Mouse (Mus musculus): ENCODE results near the gene Klc2. TPM values are rescaled to one million over a fixed set of nuclear protein-coding genes. Genes with fewer than 3 reads are reported as not detected.
A peak's percentile ranks its signal among the peaks of the same experiment; 100 is the strongest.

The Klc2 gene
- total and polyA plus RNA-seq, 3 experiments = 7.3 to 30.3 TPM; not detected in 1

- no peak overlapping the region for H3K4me3 ChIP-seq (ENCODE audit: control insufficient read depth in 1 of 2, insufficient read depth in 1 of 2, low read depth in 2 of 2, low read length in 2 of 2)
- peaks cover 0 to 10% of the 10 kb centered on the region in 2 experiments; a peak in 1 of 4 replicates for H3K4me1 ChIP-seq (ENCODE audit: control insufficient read depth in 1 of 2, insufficient read depth in 2 of 2, low read length in 2 of 2)
- no peaks in the 10 kb centered on the region for H3K9me3 ChIP-seq (replicated peaks; ENCODE audit: insufficient read depth, low read length)
- TF ChIP-seq MAX (IDR thresholded peaks at IDR 0.05; ENCODE audit: low read length) = no peak
- peak; percentile 78 for TF ChIP-seq RAD21 (IDR thresholded peaks at IDR 0.05; ENCODE audit: low read depth, low read length)
- TF ChIP-seq RCOR1 (IDR thresholded peaks at IDR 0.05; ENCODE audit: low read depth, low read length) = no peak
- TF ChIP-seq MYC (IDR thresholded peaks at IDR 0.05; ENCODE audit: low read depth, low read length) = no peak
- no peak for TF ChIP-seq USF2 (IDR thresholded peaks at IDR 0.05; ENCODE audit: borderline replicate concordance in 1 of 2, insufficient read depth in 1 of 2, low read depth in 1 of 2, low read length in 2 of 2)
- no peak for TF ChIP-seq ZNF384 (IDR thresholded peaks at IDR 0.05; ENCODE audit: low read depth, low read length)
- no peak for TF ChIP-seq POLR2AphosphoS5 (IDR thresholded peaks at IDR 0.05; ENCODE audit: borderline replicate concordance, low read depth, low read length)
- TF ChIP-seq CHD1 (IDR thresholded peaks at IDR 0.05; ENCODE audit: low read depth, low read length) = no peak
- no peak for TF ChIP-seq TCF12 (IDR thresholded peaks at IDR 0.05; ENCODE audit: low read depth, low read length)
- TF ChIP-seq ZC3H11A (IDR thresholded peaks at IDR 0.05; ENCODE audit: low read depth, low read length) = peak; percentile 48
- no peak for TF ChIP-seq MXI1 (IDR thresholded peaks at IDR 0.05; ENCODE audit: low read depth, low read length)
- TF ChIP-seq ZMIZ1 (IDR thresholded peaks at IDR 0.05; ENCODE audit: low read depth, low read length) = no peak
- no peak for TF ChIP-seq USF1 (IDR thresholded peaks at IDR 0.05; ENCODE audit: low read depth, low read length)
- TF ChIP-seq MEF2A (IDR thresholded peaks at IDR 0.05; ENCODE audit: extremely low read depth, insufficient replicate concordance, low read depth, low read length, poor library complexity, severe bottlenecking) = no peak
- no peak for TF ChIP-seq POLR2AphosphoS2 (IDR thresholded peaks at IDR 0.05; ENCODE audit: low read length)
- no peak for TF ChIP-seq NELFE (IDR thresholded peaks at IDR 0.05; ENCODE audit: low read depth, low read length)
- no peak for TF ChIP-seq HCFC1 (IDR thresholded peaks at IDR 0.05; ENCODE audit: low read depth, low read length)
- TF ChIP-seq KAT2A (conservative IDR thresholded peaks at IDR 0.05; ENCODE audit: low read depth, low read length) = no peak
- TF ChIP-seq GABPA (IDR thresholded peaks at IDR 0.05; ENCODE audit: low read depth, low read length) = no peak
- peak; percentile 71 for TF ChIP-seq SMC3 (IDR thresholded peaks at IDR 0.05; ENCODE audit: low read depth, low read length)
- TF ChIP-seq SIN3A (IDR thresholded peaks at IDR 0.05; ENCODE audit: low read length) = peak; percentile 90
- TF ChIP-seq TAL1 (IDR thresholded peaks at IDR 0.05; ENCODE audit: low read length) = no peak
- TF ChIP-seq BHLHE40 (IDR thresholded peaks at IDR 0.05; ENCODE audit: borderline replicate concordance, low read depth, low read length) = no peak
- no peak for TF ChIP-seq ZKSCAN1 (IDR thresholded peaks at IDR 0.05; ENCODE audit: low read depth, low read length)
- TF ChIP-seq TBP (IDR thresholded peaks at IDR 0.05; ENCODE audit: low read depth, low read length) = no peak
- TF ChIP-seq CTCF (IDR thresholded peaks at IDR 0.05 in 2 of 3, conservative IDR thresholded peaks at IDR 0.05 in 1 of 3; ENCODE audit: control insufficient read depth in 1 of 3, insufficient read depth in 1 of 3, low read depth in 2 of 3, low read length in 3 of 3, poor library complexity in 1 of 3, severe bottlenecking in 1 of 3) = peak; percentile 72 to 90 (median 84)
- TF ChIP-seq CHD2 (IDR thresholded peaks at IDR 0.05; ENCODE audit: low read length) = no peak
- TF ChIP-seq ELF1 (IDR thresholded peaks at IDR 0.05; ENCODE audit: low read depth, low read length) = no peak
- TF ChIP-seq MAZ (IDR thresholded peaks at IDR 0.05; ENCODE audit: low read depth, low read length) = no peak
- no peak for TF ChIP-seq MAFK (IDR thresholded peaks at IDR 0.05; ENCODE audit: borderline replicate concordance, low read depth, low read length)
- TF ChIP-seq NRF1 (IDR thresholded peaks at IDR 0.05; ENCODE audit: insufficient read depth, low read depth, low read length, poor library complexity, severe bottlenecking) = no peak
- no peak for TF ChIP-seq MYB (IDR thresholded peaks at IDR 0.05; ENCODE audit: low read depth, low read length)
- TF ChIP-seq ETS1 (IDR thresholded peaks at IDR 0.05; ENCODE audit: low read depth, low read length) = no peak
- TF ChIP-seq UBTF (IDR thresholded peaks at IDR 0.05; ENCODE audit: borderline replicate concordance, insufficient read depth, low read depth, low read length) = no peak
- no peak for TF ChIP-seq POLR2A (IDR thresholded peaks at IDR 0.05; ENCODE audit: control insufficient read depth in 1 of 2, insufficient read depth in 1 of 2, low read depth in 1 of 2, low read length in 2 of 2, poor library complexity in 1 of 2)
- TF ChIP-seq JUND (IDR thresholded peaks at IDR 0.05; ENCODE audit: low read depth, low read length) = no peak
- TF ChIP-seq GATA1 (IDR thresholded peaks at IDR 0.05; ENCODE audit: low read depth, low read length) = peak; percentile 47; the same call in 1 of the 2 replicates
- TF ChIP-seq EP300 (IDR thresholded peaks at IDR 0.05; ENCODE audit: low read depth in 1 of 2, low read length in 2 of 2) = no peak
- no peak for TF ChIP-seq E2F4 (IDR thresholded peaks at IDR 0.05; ENCODE audit: borderline replicate concordance, low read depth, low read length)
- H3K27ac ChIP-seq (ENCODE audit: control insufficient read depth, low read depth, low read length) = no peak overlapping the region
- no peaks in the 10 kb centered on the region for H3K79me2 ChIP-seq (ENCODE audit: control insufficient read depth, insufficient read depth, low read length, poor library complexity)
- no peak overlapping the region for H3K9ac ChIP-seq (ENCODE audit: control insufficient read depth, low read depth, low read length, poor library complexity, severe bottlenecking)
- peak; percentile 72 for DNase-seq (ENCODE audit: low read depth, low spot score)
- no peaks in the 10 kb centered on the region for H3K27me3 ChIP-seq (ENCODE audit: control insufficient read depth in 1 of 2, insufficient read depth in 2 of 2, low read length in 2 of 2)
- peaks cover 0 to 6% of the 10 kb centered on the region in 2 experiments; a peak in 2 of 4 replicates for H3K36me3 ChIP-seq (ENCODE audit: control insufficient read depth in 1 of 2, insufficient read depth in 2 of 2, low read length in 2 of 2)
Observed at GRCm38 (mm10) chr19:5151331-5151730, 33.0 kb upstream of the Klc2 start.

Measured in MEL (cell line).